Mouse (Mus musculus): ENCODE data around the gene A630010A05Rik.
"Not testable (repeated sequence)": the region's sequence is repeated elsewhere in the genome, so short reads cannot be mapped to it uniquely, and the experiment has no call there.

Gene A630010A05Rik

GRCm38 (mm10) chr16:14562017-14562416 lies at the start of gene A630010A05Rik:
TSS of gene A630010A05Rik (plus strand) at chr16:14562317.
- DNase-seq (ENCODE audit: extremely low read depth, insufficient read length, low spot score) = no peak

- no peak for DNase-seq (ENCODE audit: extremely low read depth, insufficient read length, low spot score)
Measured at GRCm38 (mm10) chr16:14535766-14536165, 26.4 kb upstream of the A630010A05Rik start.

GRCm38 (mm10) chr16:14557191-14557590 lies 4.9 kb upstream of the A630010A05Rik start:
- not testable (repeated sequence) for DNase-seq (ENCODE audit: extremely low read depth, insufficient read length, low spot score)

Measured in 3134 (cell line).